Mouse (Mus musculus) stomach, embryonic 14.5 days (tissue): ENCODE measurements around the gene Nrsn2. TPM values are rescaled to one million over a fixed set of nuclear protein-coding genes. Genes with fewer than 3 reads are reported as not detected.

Source experiments
- ATAC-seq: fragments of 200-750 bp; cut with Nextera tagmentation; 2 replicates; pipeline ENCODE4 v1.8.0; 2017; ENCODE audit warnings: low read depth, moderate TSS enrichment; ENCODE audit not compliant: insufficient number of reproducible peaks, insufficient read depth, low FRiP score
- H3K27ac ChIP-seq: fragments of 300-500 bp; sonication (generic); 2 replicates; pipeline ENCODE4 v1.5.1; 2014; ENCODE audit warnings: mild to moderate bottlenecking, low read length, moderate library complexity, mixed read lengths
- H3K27me3 ChIP-seq: fragments of 300-500 bp; sonication (generic); 2 replicates; pipeline ENCODE4 v1.6.1; 2014; ENCODE audit warnings: low read length, control low read depth, mixed read lengths; ENCODE audit not compliant: control insufficient read depth, insufficient read depth
- H3K36me3 ChIP-seq: fragments of 300-500 bp; sonication (generic); 2 replicates; pipeline ENCODE4 v1.6.1; 2014; ENCODE audit warnings: mild to moderate bottlenecking, control low read depth, low read length, moderate library complexity, mixed read lengths; ENCODE audit not compliant: control insufficient read depth, insufficient read depth
- H3K4me1 ChIP-seq: fragments of 300-500 bp; sonication (generic); 2 replicates; pipeline ENCODE4 v1.6.1; 2014; ENCODE audit warnings: low read length, control low read depth, mixed read lengths; ENCODE audit not compliant: control insufficient read depth, insufficient read depth
- H3K4me2 ChIP-seq: fragments of 300-500 bp; sonication (generic); replicated peaks from 2 replicates; pipeline ENCODE4 v1.6.1; 2014; ENCODE audit warnings: low read depth, low read length, control low read depth
- H3K4me3 ChIP-seq: fragments of 300-500 bp; sonication (generic); 2 replicates; pipeline ENCODE4 v1.5.1; 2014; ENCODE audit warnings: low read depth, low read length, control low read depth
- H3K9ac ChIP-seq: fragments of 300-500 bp; sonication (generic); replicated peaks from 2 replicates; pipeline ENCODE4 v1.6.1; 2014; ENCODE audit warnings: low read depth, mild to moderate bottlenecking, control low read depth, low read length, moderate library complexity, mixed read lengths
- H3K9me3 ChIP-seq: fragments of 300-500 bp; sonication (generic); 2 replicates; pipeline ENCODE4 v1.6.1; 2016; ENCODE audit warnings: low read depth, low read length, control low read depth; ENCODE audit not compliant: control insufficient read depth
- WGBS: fragments of 180-500 bp; shearing (Covaris S2); extraction: QIAGEN DNeasy Blood & Tissue Kit; methylation state at CpG from one replicate; pipeline ENCODE4 v1.1.7; 2014; 5-methylcytosine and 5-hydroxymethylcytosine counted together
- polyA plus RNA-seq: library from polyadenylated mRNA; unstranded; fragments of >200 nt; fragmentation: Nextera tagmentation; extraction: Ambion mirVana; gene quantifications from 2 replicates; pipeline ENCODE4 v1.2.1, GENCODE M21; 2014

Nrsn2 gene
- polyA plus RNA-seq, 1 experiment from 2014 or later: 3.8 TPM

DNA sequence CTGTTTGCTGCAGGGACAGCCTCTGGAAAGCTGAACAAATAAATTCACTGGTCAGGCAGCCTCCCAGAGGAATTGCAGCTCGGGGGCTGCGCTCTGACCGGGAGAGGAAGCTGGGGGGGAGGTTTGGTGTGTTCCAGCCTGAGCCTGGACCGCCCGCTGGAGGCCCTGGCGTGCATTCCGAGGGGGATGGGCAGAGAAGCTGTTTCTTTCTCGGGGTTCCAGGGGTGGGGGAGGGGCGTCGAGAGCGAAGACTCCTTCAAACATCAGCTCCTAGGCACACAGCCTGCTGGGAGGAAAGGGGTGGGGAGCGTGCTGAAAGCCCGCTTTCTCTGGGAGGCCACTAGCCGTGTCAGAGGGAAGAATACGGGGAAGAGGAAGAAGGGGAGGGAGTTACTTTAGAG lies 34.5 kb upstream of the Nrsn2 start:
- no peaks in the 10 kb centered on the region for H3K36me3 ChIP-seq
- peaks cover 31% of the 10 kb centered on the region for H3K4me1 ChIP-seq
- H3K4me2 ChIP-seq: peak overlapping the region; percentile 92
- no peaks in the 10 kb centered on the region for H3K9me3 ChIP-seq
- WGBS: 1% methylated on average over 15 of the region's 15 CpGs
- peak overlapping the region; percentile 85 for H3K4me3 ChIP-seq
- no peaks in the 10 kb centered on the region for H3K27me3 ChIP-seq
- H3K9ac ChIP-seq: peak overlapping the region; percentile 99; the same call in 1 of the 2 replicates
- peak; percentile 74 for ATAC-seq
- peak overlapping the region; percentile 99 for H3K27ac ChIP-seq

DNA sequence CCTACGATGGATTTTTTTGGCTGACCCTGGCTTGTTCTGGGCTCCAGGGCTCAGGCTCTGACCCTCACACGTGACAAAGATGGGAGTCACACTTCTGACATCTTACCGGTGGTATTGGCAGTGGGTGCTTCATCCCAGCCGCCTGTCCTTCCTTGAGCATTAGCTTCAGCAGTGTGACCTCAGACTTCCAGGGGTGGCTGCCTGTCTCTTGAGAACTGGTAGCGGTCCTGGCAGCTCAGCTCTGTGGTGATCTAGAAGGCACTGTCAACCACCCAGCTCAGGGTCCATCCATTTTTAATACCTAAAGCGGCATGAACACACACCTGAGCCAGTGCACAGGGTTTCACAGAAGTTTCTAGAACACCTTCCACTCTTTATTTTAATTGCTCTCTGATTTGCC lies 33.3 kb upstream of the Nrsn2 start:
- Histone ChIP-seq H3K9ac (no peak overlapping the region), H3K27ac (peak overlapping the region; percentile 99), H3K4me3 (no peak overlapping the region), H3K27me3 (no peaks in the 10 kb centered on the region), H3K9me3 (no peaks in the 10 kb centered on the region), H3K36me3 (no peaks in the 10 kb centered on the region), H3K4me1 (peaks cover 34% of the 10 kb centered on the region), H3K4me2 (no peak overlapping the region)
- WGBS: 61% methylated on average over 6 of the region's 6 CpGs
- ATAC-seq: no peak

DNA sequence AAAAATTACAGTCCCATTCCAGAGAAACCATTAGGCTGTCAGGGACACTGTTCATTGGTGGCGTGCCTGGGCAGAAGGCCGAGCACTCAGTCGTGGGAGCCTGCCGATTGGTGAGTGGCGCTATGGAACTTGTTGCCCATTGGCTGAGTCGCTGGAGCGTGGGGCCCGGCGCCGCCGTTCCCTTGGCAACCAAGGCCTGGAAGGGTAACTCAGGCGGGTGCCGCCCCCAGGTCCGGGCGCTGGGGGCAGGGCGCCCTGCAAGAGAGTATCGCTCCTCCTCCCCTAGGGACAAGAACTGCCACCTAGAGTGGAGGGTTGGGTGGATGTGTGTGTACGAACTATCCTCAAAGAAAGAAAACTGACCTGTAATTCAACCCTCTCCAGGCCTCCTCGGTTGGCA lies 29.7 kb upstream of the Nrsn2 start:
- Histone ChIP-seq H3K9ac (no peak overlapping the region), H3K4me1 (peaks cover 26% of the 10 kb centered on the region), H3K27ac (peak overlapping the region; percentile 72; the same call in 1 of the 2 replicates), H3K4me2 (peak overlapping the region; percentile 53), H3K9me3 (no peaks in the 10 kb centered on the region), H3K36me3 (no peaks in the 10 kb centered on the region), H3K4me3 (peak overlapping the region; percentile 21), H3K27me3 (no peaks in the 10 kb centered on the region)
- ATAC-seq: peak; percentile 95
- under 1% methylated on average over 19 of the region's 19 CpGs for WGBS

DNA sequence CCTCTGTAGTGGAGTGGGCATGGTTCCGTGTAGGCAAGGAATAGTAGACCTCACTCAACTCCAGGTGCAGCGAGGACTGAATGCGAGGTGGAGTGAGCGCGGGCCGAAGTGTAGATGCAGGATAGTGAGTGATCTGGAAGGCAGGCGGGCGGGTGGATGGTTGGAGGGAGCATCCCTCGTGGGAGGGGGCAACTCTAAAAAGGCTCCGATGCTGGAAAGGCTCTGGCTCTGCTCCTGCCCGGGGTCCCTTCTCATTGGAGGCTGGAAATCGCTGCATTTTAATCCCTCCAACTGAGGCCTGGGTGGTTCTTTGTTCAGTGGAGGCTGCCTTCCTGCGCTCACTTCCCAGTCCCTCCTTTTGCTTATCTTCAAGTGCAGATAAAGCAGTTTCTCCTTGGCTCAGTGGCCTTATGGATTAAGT lies 22.7 kb upstream of the Nrsn2 start:
- Histone ChIP-seq H3K27me3 (no peaks in the 10 kb centered on the region), H3K4me3 (peak overlapping the region; percentile 88), H3K4me1 (peaks cover 14% of the 10 kb centered on the region), H3K9me3 (no peaks in the 10 kb centered on the region), H3K9ac (peak overlapping the region; percentile 63), H3K4me2 (peak overlapping the region; percentile 94), H3K36me3 (peaks cover 3% of the 10 kb centered on the region), H3K27ac (peak overlapping the region; percentile 100)
- under 1% methylated on average over 13 of the region's 13 CpGs for WGBS
- peak; percentile 1; the same call in 1 of the 2 replicates for ATAC-seq

DNA sequence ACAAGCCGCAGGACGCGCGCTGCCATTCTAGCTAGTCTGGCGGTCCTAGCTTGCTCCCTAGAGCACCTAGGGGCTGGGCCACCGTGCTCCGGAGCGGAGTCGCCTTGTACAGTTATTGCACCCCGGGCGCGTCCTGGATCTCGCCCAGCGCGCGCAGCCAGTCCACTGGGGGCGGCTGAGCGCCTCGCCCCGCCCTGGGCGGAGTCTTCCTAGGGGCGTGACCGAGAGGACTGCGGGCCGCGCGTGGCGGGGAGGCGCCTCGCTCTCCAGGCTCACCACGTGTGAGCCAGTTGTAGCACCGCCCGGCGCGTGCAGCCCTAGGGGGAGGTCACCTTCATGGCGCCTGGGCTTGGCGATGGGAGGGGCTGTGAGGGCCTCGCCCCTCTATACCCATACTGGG lies 22.3 kb upstream of the Nrsn2 start:
- no peaks in the 10 kb centered on the region for H3K27me3 ChIP-seq
- H3K4me1 ChIP-seq: peaks cover 18% of the 10 kb centered on the region
- ATAC-seq: peak; percentile 87
- H3K27ac ChIP-seq: peak overlapping the region; percentile 100
- peak overlapping the region; percentile 94 for H3K4me2 ChIP-seq
- H3K9ac ChIP-seq: peak overlapping the region; percentile 63
- H3K4me3 ChIP-seq: peak overlapping the region; percentile 88
- under 1% methylated on average over 38 of the region's 38 CpGs for WGBS
- no peaks in the 10 kb centered on the region for H3K9me3 ChIP-seq
- H3K36me3 ChIP-seq: peaks cover 3% of the 10 kb centered on the region

DNA sequence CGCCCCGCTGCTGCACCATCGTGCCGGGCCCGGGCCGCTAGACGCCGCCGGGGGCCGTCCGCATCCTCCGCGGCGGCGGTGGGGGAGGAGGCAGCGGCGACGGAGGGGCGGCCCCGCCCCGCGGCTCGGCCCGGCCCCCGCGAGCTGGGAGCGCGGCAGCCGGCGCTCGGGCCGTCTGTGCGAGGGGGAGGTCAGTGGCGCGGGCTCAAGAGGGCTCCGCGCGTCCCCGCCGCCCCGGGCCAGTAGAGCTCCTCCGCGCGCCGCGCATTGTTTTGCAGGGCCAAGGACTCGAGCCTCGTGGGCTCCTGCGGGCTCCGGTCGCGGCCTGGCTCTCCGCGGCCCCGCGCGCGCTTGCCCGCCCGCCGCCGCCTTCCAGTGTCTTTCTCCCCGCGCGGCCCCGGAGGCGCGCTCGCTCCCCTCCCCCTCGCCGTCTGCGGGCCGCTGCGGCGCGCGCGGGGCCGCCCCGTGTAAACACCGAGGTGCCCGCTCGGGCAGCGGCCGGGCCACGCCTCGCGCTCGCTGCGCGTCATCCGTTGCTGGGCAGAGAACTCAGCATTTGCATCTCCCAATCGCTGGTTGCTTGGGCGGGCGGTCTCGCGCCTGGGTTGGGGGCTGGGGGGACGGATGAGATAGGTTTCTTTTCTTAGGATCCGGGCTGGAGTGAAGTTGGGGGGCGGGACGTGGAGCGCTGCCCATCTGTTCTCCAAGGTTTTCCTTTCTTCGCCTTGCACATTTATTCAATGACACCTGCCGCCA lies 21.4 kb upstream of the Nrsn2 start, which contains the start of gene Sox12:
Gene Sox12, minus strand, starts transcription at position 384 of the 756 bp plus-strand sequence.
- Histone ChIP-seq H3K27ac (peak within 1 kb of the TSS; percentile 100), H3K4me2 (peak within 1 kb of the TSS; percentile 94), H3K9ac (peak within 1 kb of the TSS; percentile 97), H3K4me3 (peak within 1 kb of the TSS; percentile 88), H3K27me3 (no peaks in the 10 kb centered on the region), H3K36me3 (peaks cover 3% of the 10 kb centered on the region), H3K4me1 (peaks cover 23% of the 10 kb centered on the region), H3K9me3 (no peaks in the 10 kb centered on the region)
- peak; percentile 64 for ATAC-seq
- WGBS: under 1% methylated on average over 80 of the region's 104 CpGs

DNA sequence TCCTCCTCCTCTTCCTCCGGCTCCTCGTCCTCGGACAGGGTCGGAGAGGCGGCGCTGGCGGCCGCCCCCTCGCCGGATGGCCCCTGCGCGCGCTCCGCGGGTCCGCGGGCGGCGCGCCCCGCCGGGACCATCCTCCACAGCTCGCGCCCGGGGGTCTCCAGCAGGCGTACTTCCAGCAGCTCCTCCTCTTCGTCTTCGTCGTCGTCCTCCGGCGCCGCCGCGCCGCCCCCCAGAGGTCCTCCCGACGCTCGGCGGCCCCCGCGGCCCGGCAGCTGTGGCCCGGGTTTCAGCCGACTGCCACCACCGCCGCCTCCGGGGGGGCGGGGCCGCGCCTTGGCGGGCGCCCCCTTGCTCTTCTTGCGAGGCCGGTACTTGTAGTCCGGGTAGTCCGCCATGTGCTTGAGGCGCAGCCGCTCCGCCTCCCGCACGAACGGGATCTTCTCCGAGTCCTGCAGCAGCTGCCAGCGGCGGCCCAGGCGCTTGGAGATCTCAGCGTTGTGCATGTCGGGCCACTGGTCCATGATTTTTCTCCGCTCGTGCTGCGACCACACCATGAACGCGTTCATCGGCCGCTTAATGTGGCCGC lies 20.7 kb upstream of the Nrsn2 start:
- H3K4me3 ChIP-seq: peak overlapping the region; percentile 88
- H3K27me3 ChIP-seq: no peaks in the 10 kb centered on the region
- ATAC-seq: no peak
- peaks cover 23% of the 10 kb centered on the region for H3K4me1 ChIP-seq
- peaks cover 3% of the 10 kb centered on the region for H3K36me3 ChIP-seq
- H3K4me2 ChIP-seq: peak overlapping the region; percentile 94
- under 1% methylated on average over 62 of the region's 77 CpGs for WGBS
- peak overlapping the region; percentile 100 for H3K27ac ChIP-seq
- H3K9ac ChIP-seq: peak overlapping the region; percentile 97
- no peaks in the 10 kb centered on the region for H3K9me3 ChIP-seq

DNA sequence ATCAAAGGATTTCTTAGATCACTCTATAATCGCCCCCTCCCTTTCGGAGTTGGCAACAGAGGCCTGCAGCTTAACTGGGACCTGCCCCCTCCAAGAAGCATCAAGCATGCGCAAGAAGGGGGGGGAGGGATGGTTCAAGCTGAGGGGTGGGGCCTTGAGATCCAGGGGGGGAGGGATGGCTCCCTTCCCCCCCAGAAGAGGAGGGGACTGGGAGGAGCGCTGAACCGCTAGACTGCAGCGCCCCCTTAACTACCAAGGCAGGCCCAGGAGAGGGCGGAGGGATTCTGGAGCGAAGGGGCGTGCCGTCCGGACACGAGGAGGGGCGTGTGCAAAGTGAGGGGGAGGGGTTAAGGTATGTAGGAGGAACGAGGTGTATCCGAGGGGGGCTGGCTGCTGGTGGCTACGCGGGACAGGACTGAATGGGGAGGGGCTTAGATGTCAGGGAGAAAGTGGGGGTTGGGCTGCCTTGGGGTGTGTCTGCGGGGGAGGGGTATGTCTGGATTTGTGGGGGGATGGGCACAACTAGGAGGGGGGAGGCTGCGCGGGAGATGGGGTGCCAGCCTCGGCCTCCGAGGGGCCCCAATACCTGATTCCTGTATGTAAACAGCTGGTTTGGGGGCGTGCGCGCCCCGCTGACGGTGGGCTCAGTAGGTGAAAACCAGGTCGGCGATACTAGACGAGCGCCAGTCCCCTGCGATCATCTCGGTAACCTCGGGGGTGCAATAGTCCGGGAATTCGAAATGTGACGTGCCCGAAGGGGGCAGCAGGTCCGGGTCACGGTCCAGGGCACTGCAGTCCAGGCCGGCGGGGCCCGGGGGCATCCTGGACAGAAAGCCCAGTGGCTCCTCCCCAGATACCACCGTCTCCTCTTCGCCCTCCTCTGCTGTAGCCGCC lies 19.9 kb upstream of the Nrsn2 start:
- Histone ChIP-seq H3K9ac (peak overlapping the region; percentile 97), H3K27ac (peak overlapping the region; percentile 100), H3K4me1 (peaks cover 23% of the 10 kb centered on the region), H3K9me3 (no peaks in the 10 kb centered on the region), H3K36me3 (peaks cover 3% of the 10 kb centered on the region), H3K4me3 (peak overlapping the region; percentile 88), H3K4me2 (peak overlapping the region; percentile 94), H3K27me3 (no peaks in the 10 kb centered on the region)
- WGBS: 1% methylated on average over 44 of the region's 46 CpGs
- peak; percentile 77 for ATAC-seq
